In the genomic region with DNA sequence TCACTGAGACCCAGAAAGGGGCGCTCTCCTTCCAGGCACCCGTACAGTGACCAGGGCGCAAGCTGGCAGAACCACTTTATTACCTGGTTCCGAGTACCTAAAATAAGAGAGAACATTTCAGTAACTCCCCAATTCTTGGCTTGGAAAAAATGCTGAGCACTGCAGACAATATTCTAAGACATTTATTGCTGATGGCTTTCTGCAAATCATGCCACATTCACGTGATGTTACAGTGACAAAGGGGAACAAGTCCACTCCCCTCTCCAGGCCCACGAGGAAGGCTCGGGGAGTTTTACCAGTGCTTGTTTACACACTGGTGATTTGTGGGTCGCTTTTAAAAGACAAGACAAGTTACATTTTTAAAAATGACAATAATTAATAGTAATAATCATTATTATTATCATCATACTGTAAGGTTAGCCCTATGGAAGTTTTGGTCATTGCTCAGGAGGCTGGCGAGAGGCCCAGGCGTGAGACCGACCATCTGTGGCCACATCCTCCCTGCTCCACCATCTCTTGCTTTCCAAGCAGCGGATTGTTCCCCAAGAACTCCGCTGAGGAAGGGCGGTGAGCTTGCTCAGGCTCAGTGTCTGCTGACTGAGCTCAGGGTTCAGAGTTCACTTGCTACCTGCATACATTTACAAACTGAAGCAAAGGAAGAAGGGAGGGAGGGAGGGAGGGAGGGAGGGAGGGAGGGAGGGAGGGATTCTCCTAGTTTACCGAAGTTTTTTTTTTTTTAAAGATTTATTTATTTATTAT, we compare ENCODE assay signal across 23 mouse cellular contexts. TPM values are rescaled to one million over a fixed set of nuclear protein-coding genes. Genes with fewer than 3 reads are reported as not detected.
DNase-seq lines count a peak whose midpoint lies in the region; ATAC-seq and TF ChIP-seq lines count a peak whose summit lies in the region.
"Had no signal": no experiment of that assay in that cellular context is flagged by ENCODE, and none has a peak within 500 bp of the region (broad histone marks: within the 10 kb centered on the region; RNA-seq: fewer than 3 reads in every experiment).

No protein-coding gene starts in this region.

- no peaks in the 10 kb centered on the region for H3K4me1 ChIP-seq in liver, adult 2 months (ENCODE audit: control insufficient read depth, insufficient read depth, low read length)
- H3K4me1 ChIP-seq in kidney, embryonic 14.5 days (ENCODE audit: control insufficient read depth, insufficient read depth, low read length), result no peaks in the 10 kb centered on the region
- H3K4me1 ChIP-seq: forebrain, embryonic 15.5 days; hindbrain, embryonic 13.5 days; liver, embryonic 12.5 days; lung, embryonic 15.5 days; neural tube, embryonic 15.5 days had no signal

- no peak overlapping the region for H3K4me2 ChIP-seq in kidney, embryonic 14.5 days (replicated peaks; ENCODE audit: low read depth, low read length)
- H3K4me2 ChIP-seq: forebrain, embryonic 15.5 days; hindbrain, embryonic 13.5 days; liver, embryonic 12.5 days; lung, embryonic 15.5 days; neural tube, embryonic 15.5 days had no signal

- no peaks in the 10 kb centered on the region for H3K79me2 ChIP-seq in liver, adult 2 months (ENCODE audit: control insufficient read depth, insufficient read depth, low read length)

- no peak overlapping the region for H3K9ac ChIP-seq in liver, adult 2 months (ENCODE audit: low read depth, low read length)
- no peak overlapping the region for H3K9ac ChIP-seq in kidney, embryonic 14.5 days (ENCODE audit: low read depth, low read length)
- H3K9ac ChIP-seq: forebrain, embryonic 15.5 days; hindbrain, embryonic 13.5 days; liver, embryonic 12.5 days; lung, embryonic 15.5 days; neural tube, embryonic 15.5 days had no signal

- DNase-seq in liver, adult 2 months (ENCODE audit: extremely low read depth, low read depth, low spot score), result peak; percentile 12
- DNase-seq in liver, result no peak
- peak; percentile 58 to 65 for DNase-seq in kidney, postnatal 4 days
- DNase-seq in layer of hippocampus, postnatal 14 days (ENCODE audit: low spot score in 2 of 2), result no peak
- no peak for DNase-seq in gastrocnemius, adult 2 months
- no peak for DNase-seq in Muller cell, postnatal 12 days (ENCODE audit: inconsistent ontology term)
- DNase-seq: adrenal gland, postnatal 14 days; cerebellum, adult 18-20 months; gastrocnemius, postnatal 10 days; heart, postnatal 10 days; layer of hippocampus, postnatal 36 days; left cerebral cortex, postnatal 4 days; midbrain, embryonic 14.5 days had no signal

- H3K4me3 ChIP-seq in liver, adult 2 months (ENCODE audit: insufficient read depth, low read depth, low read length), result no peak overlapping the region
- no peak overlapping the region for H3K4me3 ChIP-seq in kidney, embryonic 14.5 days (ENCODE audit: low read length)
- H3K4me3 ChIP-seq in gastrocnemius, adult 2 months, result no peak overlapping the region
- H3K4me3 ChIP-seq: erythroblast, embryonic 14.5 days; forebrain, embryonic 15.5 days; hindbrain, embryonic 13.5 days; liver, embryonic 12.5 days; lung, embryonic 15.5 days; myocyte; neural tube, embryonic 15.5 days had no signal

- 82% methylated on average over 15 of the region's 15 CpGs for WGBS in liver, adult 2 months
- 75% methylated on average over 15 of the region's 15 CpGs for WGBS in kidney, embryonic 14.5 days

- TF ChIP-seq CTCF in liver, adult 2 months (IDR thresholded peaks at IDR 0.05; ENCODE audit: low read depth, low read length), result no peak
- TF ChIP-seq CTCF in gastrocnemius, adult 2 months (IDR thresholded peaks at IDR 0.05), result no peak

- H3K27ac ChIP-seq in liver, adult 2 months (replicated peaks; ENCODE audit: insufficient read depth, low read depth, low read length), result no peak overlapping the region
- no peak overlapping the region for H3K27ac ChIP-seq in kidney, embryonic 14.5 days (ENCODE audit: low read depth, low read length)
- no peak overlapping the region for H3K27ac ChIP-seq in gastrocnemius, adult 2 months
- H3K27ac ChIP-seq: forebrain, embryonic 15.5 days; hindbrain, embryonic 13.5 days; liver, embryonic 12.5 days; lung, embryonic 15.5 days; neural tube, embryonic 15.5 days had no signal

- no peak for TF ChIP-seq POLR2A in liver, adult 2 months (IDR thresholded peaks at IDR 0.05; ENCODE audit: extremely low read depth, insufficient read depth, low read length)

- no peaks in the 10 kb centered on the region for H3K9me3 ChIP-seq in kidney, embryonic 14.5 days (ENCODE audit: control insufficient read depth, low read length)
- H3K9me3 ChIP-seq: forebrain, embryonic 15.5 days; lung, embryonic 15.5 days; neural tube, embryonic 15.5 days had no signal

- ATAC-seq in kidney, embryonic 14.5 days (ENCODE audit: low FRiP score, low TSS enrichment), result peak; percentile 57
- no peak for ATAC-seq in megakaryocyte-erythroid progenitor cell, adult 5-6 weeks (replicated peaks; ENCODE audit: low FRiP score, low TSS enrichment, poor library complexity, severe bottlenecking)
- ATAC-seq: forebrain, embryonic 15.5 days; liver, embryonic 12.5 days had no signal

- no peaks in the 10 kb centered on the region for H3K27me3 ChIP-seq in liver, adult 2 months (ENCODE audit: control insufficient read depth, insufficient read depth, low read length)
- no peaks in the 10 kb centered on the region for H3K27me3 ChIP-seq in kidney, embryonic 14.5 days (ENCODE audit: control insufficient read depth, insufficient read depth, low read length)
- H3K27me3 ChIP-seq: forebrain, embryonic 15.5 days; hindbrain, embryonic 13.5 days; liver, embryonic 12.5 days; lung, embryonic 15.5 days; neural tube, embryonic 15.5 days had no signal

- intact Hi-C loops in gastrocnemius, adult 2 months (cut with DNase I), result no loop called here

- H3K36me3 ChIP-seq in liver, adult 2 months (ENCODE audit: control insufficient read depth, insufficient read depth, low read length), result no peaks in the 10 kb centered on the region
- H3K36me3 ChIP-seq in kidney, embryonic 14.5 days (ENCODE audit: control insufficient read depth, insufficient read depth, low read length), result no peaks in the 10 kb centered on the region
- H3K36me3 ChIP-seq: forebrain, embryonic 15.5 days; hindbrain, embryonic 13.5 days; liver, embryonic 12.5 days; lung, embryonic 15.5 days; neural tube, embryonic 15.5 days had no signal

RNA-seq across cellular contexts. Expression of a gene that starts 44.0 kb away (rescaled TPM):
- total RNA-seq in liver, adult 2 months (2014; rRNA removed), result 0.74 TPM in 2 replicates
- 0.05 and 0.16 TPM in 2 replicates for polyA plus RNA-seq in liver, adult 2 months (2012; rRNA removed)
- 3.4 and 4.8 TPM in 2 replicates for polyA plus RNA-seq in kidney, embryonic 14.5 days (2014; fragmentation: Nextera tagmentation; extraction: Ambion mirVana)
- total RNA-seq in layer of hippocampus, postnatal 14 days (2021), result 10 to 100 TPM; 47.9 to 48.5 TPM
- 1 to 10 TPM in 1 of 2 experiments, under 1 TPM in 1; 0.71 to 1.2 TPM for total RNA-seq in gastrocnemius, adult 2 months (2021)
- total RNA-seq in megakaryocyte-erythroid progenitor cell, adult 5-6 weeks (2014; fragmentation: Nextera tagmentation), result 0.20 TPM in 1 of 2 replicates, not detected in the other
- 0.09 TPM in 1 of 2 replicates, not detected in the other for total RNA-seq in megakaryocyte-erythroid progenitor cell, adult 5-6 weeks (2017)
- total RNA-seq: common myeloid progenitor, adult 5-6 weeks had no signal
- polyA plus RNA-seq: erythroblast, embryonic 14.5 days had no signal

RNA-seq across cellular contexts. Expression of a gene that starts 50.9 kb away (rescaled TPM):
- 0.47 and 2.2 TPM in 2 replicates for total RNA-seq in liver, adult 2 months (2014; rRNA removed)
- polyA plus RNA-seq in liver, adult 2 months (2012; rRNA removed), result 0.44 and 0.56 TPM in 2 replicates
- 9.2 and 14.1 TPM in 2 replicates for polyA plus RNA-seq in kidney, embryonic 14.5 days (2014; fragmentation: Nextera tagmentation; extraction: Ambion mirVana)
- 1 to 10 TPM; 2.2 to 2.6 TPM for total RNA-seq in layer of hippocampus, postnatal 14 days (2021)
- total RNA-seq in gastrocnemius, adult 2 months (2021), result under 1 TPM in 1 of 2 experiments, not detected in 1; 0.06 TPM
- total RNA-seq in megakaryocyte-erythroid progenitor cell, adult 5-6 weeks (2014; fragmentation: Nextera tagmentation), result not detected in 2 replicates
- 0.42 and 2.2 TPM in 2 replicates for total RNA-seq in megakaryocyte-erythroid progenitor cell, adult 5-6 weeks (2017)
- polyA plus RNA-seq: erythroblast, embryonic 14.5 days; myocyte had no signal

Comparison
In these comparisons a context has a peak if more than half of its experiments do, and no peak if none do; other contexts are left out.
1. DNase-seq: peak in liver, adult 2 months (single experiment) and kidney, postnatal 4 days (2 of 2); none in liver (single experiment), layer of hippocampus, postnatal 14 days (0 of 2), gastrocnemius, adult 2 months (single experiment) and Muller cell, postnatal 12 days (single experiment).
2. RNA of a gene that starts 44.0 kb away (total RNA-seq): 47.9 to 48.5 TPM in layer of hippocampus, postnatal 14 days; 0.71 to 1.2 TPM in gastrocnemius, adult 2 months, 0.74 TPM in liver, adult 2 months and 0.09 to 0.20 TPM in megakaryocyte-erythroid progenitor cell, adult 5-6 weeks; every median in the first group is over 10 times any median in the second.